Comparison of ENCODE assay signal across 9 mouse cellular contexts in genomic region chr14:32960481-32960880, GRCm38 (mm10). TPM values are rescaled to one million over a fixed set of nuclear protein-coding genes. Genes with fewer than 3 reads are reported as not detected.
DNase-seq lines count a peak whose midpoint lies in the region; ATAC-seq and TF ChIP-seq lines count a peak whose summit lies in the region.
"Had no signal": no experiment of that assay in that cellular context is flagged by ENCODE, and none has a peak within 500 bp of the region (broad histone marks: within the 10 kb centered on the region; RNA-seq: fewer than 3 reads in every experiment).

No protein-coding gene starts in this region.

- H3K9ac ChIP-seq in intestine, postnatal 0 days (ENCODE audit: low read depth, low read length), result no peak overlapping the region
- H3K9ac ChIP-seq in limb, embryonic 13.5 days, result no peak overlapping the region
- H3K9ac ChIP-seq: embryonic facial prominence, embryonic 15.5 days had no signal

- no peaks in the 10 kb centered on the region for H3K36me3 ChIP-seq in intestine, postnatal 0 days (ENCODE audit: control insufficient read depth, insufficient read depth)
- no peaks in the 10 kb centered on the region for H3K36me3 ChIP-seq in limb, embryonic 13.5 days
- H3K36me3 ChIP-seq: embryonic facial prominence, embryonic 15.5 days had no signal

- 43% methylated on average over 5 of the region's 5 CpGs for WGBS in intestine, postnatal 0 days
- WGBS in limb, embryonic 13.5 days, result 40% methylated on average over 5 of the region's 5 CpGs
- 47% methylated on average over 5 of the region's 5 CpGs for WGBS in olfactory bulb, adult 2 months

- H3K4me1 ChIP-seq in intestine, postnatal 0 days (replicated peaks; ENCODE audit: control insufficient read depth, insufficient read depth, low read length), result no peaks in the 10 kb centered on the region
- no peaks in the 10 kb centered on the region; the same call in 1 of the 2 replicates for H3K4me1 ChIP-seq in limb, embryonic 13.5 days
- H3K4me1 ChIP-seq in olfactory bulb, adult 2 months (ENCODE audit: control insufficient read depth, insufficient read depth, low read length), result peaks cover 11% of the 10 kb centered on the region

- H3K4me3 ChIP-seq in intestine, postnatal 0 days (ENCODE audit: low read depth, low read length), result no peak overlapping the region
- H3K4me3 ChIP-seq in limb, embryonic 13.5 days, result no peak overlapping the region
- H3K4me3 ChIP-seq in olfactory bulb, adult 2 months (ENCODE audit: insufficient read depth, low read depth, low read length), result no peak overlapping the region
- H3K4me3 ChIP-seq: embryonic facial prominence, embryonic 15.5 days had no signal

- H3K4me2 ChIP-seq in intestine, postnatal 0 days (replicated peaks; ENCODE audit: low read depth), result no peak overlapping the region
- H3K4me2 ChIP-seq in limb, embryonic 13.5 days (replicated peaks), result no peak overlapping the region
- H3K4me2 ChIP-seq: embryonic facial prominence, embryonic 15.5 days had no signal

- no peaks in the 10 kb centered on the region for H3K9me3 ChIP-seq in intestine, postnatal 0 days (ENCODE audit: control insufficient read depth)
- H3K9me3 ChIP-seq in limb, embryonic 13.5 days, result no peaks in the 10 kb centered on the region
- H3K9me3 ChIP-seq: embryonic facial prominence, embryonic 15.5 days had no signal

- H3K27ac ChIP-seq in intestine, postnatal 0 days (ENCODE audit: low read depth, low read length), result no peak overlapping the region
- H3K27ac ChIP-seq in limb, embryonic 13.5 days, result no peak overlapping the region
- no peak overlapping the region for H3K27ac ChIP-seq in olfactory bulb, adult 2 months (ENCODE audit: insufficient read depth, low read depth, low read length)
- H3K27ac ChIP-seq: embryonic facial prominence, embryonic 15.5 days had no signal

- no peaks in the 10 kb centered on the region for H3K27me3 ChIP-seq in intestine, postnatal 0 days (replicated peaks; ENCODE audit: control insufficient read depth, insufficient read depth, low read length)
- H3K27me3 ChIP-seq in limb, embryonic 13.5 days, result 0 out of 2 replicates have a peak, but pooled peaks cover 3% of the 10 kb centered on the region
- H3K27me3 ChIP-seq: embryonic facial prominence, embryonic 15.5 days had no signal

- ATAC-seq in intestine, postnatal 0 days, result no peak
- peak; percentile 17; the same call in 1 of the 2 replicates for ATAC-seq in limb, embryonic 13.5 days (ENCODE audit: low FRiP score, low read depth)

- DNase-seq in ovary, adult 18-20 months (ENCODE audit: low spot score), result peak; percentile 23
- no peak for DNase-seq in ovary, postnatal 10 days (ENCODE audit: low spot score)
- peak; percentile 31 to 50 for DNase-seq in cerebellum, adult 18-20 months
- peak; percentile 55 to 62 for DNase-seq in frontal cortex, postnatal 25 days (ENCODE audit: low spot score in 2 of 2)
- peak; percentile 51 for DNase-seq in urinary bladder, postnatal 25 days (ENCODE audit: low spot score)

- no peak for TF ChIP-seq POLR2A in olfactory bulb, adult 2 months (IDR thresholded peaks at IDR 0.05; ENCODE audit: insufficient read depth, low read depth, low read length)

- peak; percentile 90 for TF ChIP-seq CTCF in intestine, postnatal 0 days (IDR thresholded peaks at IDR 0.05; ENCODE audit: low read depth)
- TF ChIP-seq CTCF in olfactory bulb, adult 2 months (IDR thresholded peaks at IDR 0.05; ENCODE audit: insufficient read depth, low read depth, low read length), result peak; percentile 65; the same call in 1 of the 2 replicates

RNA-seq across cellular contexts. Expression of gene Lrrc18, which starts 30.7 kb away (rescaled TPM):
- 0.14 TPM in 1 of 2 replicates, not detected in the other for polyA plus RNA-seq in intestine, postnatal 0 days (2015; fragmentation: Nextera tagmentation; extraction: Ambion mirVana)
- 0.37 and 0.41 TPM in 2 replicates for polyA plus RNA-seq in limb, embryonic 13.5 days (2015; fragmentation: Nextera tagmentation; extraction: Ambion mirVana)
- polyA plus RNA-seq in olfactory bulb, adult 2 months (2012; ENCODE audit: insufficient read depth, insufficient read length, low replicate concordance, missing spikeins), result not detected in 2 replicates
